Mouse (Mus musculus) heart, postnatal 14 days (tissue): ENCODE measurements at regions not wholly inside any gene's neighbourhood (a gene's known extent, or its start where the extent isn't known, plus 50 kb on each side); places are given as distances from the start of the nearest gene placed in this dataset.
A peak's percentile ranks its signal among the peaks of the same experiment; 100 is the strongest.
"Not testable (repeated sequence)": the region's sequence is repeated elsewhere in the genome, so short reads cannot be mapped to it uniquely, and the experiment has no call there.

Experiments
- DNase-seq, 2 experiments: peaks; one replicate each; pipeline ENCODE4 v3.0.0; 2021 to 2022
- intact Hi-C: fragments of 180-260 bp; cut with DNase I; formaldehyde crosslinking; loops from one replicate; pipeline ENCODE4 v1.15.1; 2025

GRCm38 (mm10) chr19:32961525-32961924, 204.2 kb downstream of the Pten start:
- no peak for DNase-seq
- intact Hi-C loops = no loop called here

GRCm38 (mm10) chr19:32963983-32964382, 206.7 kb downstream of the Pten start:
- no peak for DNase-seq
- intact Hi-C loops = no loop called here

DNA sequence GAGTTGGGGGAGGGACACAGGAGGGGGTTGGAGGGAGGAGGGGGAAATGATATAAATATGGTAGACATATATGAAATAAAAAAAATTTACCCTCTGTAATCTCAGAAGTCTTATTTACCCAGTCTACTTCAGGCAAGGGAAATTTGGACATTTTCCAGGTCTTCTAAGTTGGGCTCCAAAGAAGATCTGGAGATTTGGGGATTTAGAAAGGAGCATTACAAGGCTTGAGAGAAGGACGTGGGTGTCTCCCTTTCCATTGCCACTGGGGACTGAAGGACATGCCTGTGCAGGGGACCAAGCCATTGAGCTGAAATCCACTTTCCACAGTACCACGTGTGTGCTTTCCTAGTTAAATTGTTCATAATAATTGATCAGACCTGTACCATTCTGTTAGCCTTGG, 208.2 kb downstream of the Pten start:
- no peak for DNase-seq
- intact Hi-C loops = no loop called here

DNA sequence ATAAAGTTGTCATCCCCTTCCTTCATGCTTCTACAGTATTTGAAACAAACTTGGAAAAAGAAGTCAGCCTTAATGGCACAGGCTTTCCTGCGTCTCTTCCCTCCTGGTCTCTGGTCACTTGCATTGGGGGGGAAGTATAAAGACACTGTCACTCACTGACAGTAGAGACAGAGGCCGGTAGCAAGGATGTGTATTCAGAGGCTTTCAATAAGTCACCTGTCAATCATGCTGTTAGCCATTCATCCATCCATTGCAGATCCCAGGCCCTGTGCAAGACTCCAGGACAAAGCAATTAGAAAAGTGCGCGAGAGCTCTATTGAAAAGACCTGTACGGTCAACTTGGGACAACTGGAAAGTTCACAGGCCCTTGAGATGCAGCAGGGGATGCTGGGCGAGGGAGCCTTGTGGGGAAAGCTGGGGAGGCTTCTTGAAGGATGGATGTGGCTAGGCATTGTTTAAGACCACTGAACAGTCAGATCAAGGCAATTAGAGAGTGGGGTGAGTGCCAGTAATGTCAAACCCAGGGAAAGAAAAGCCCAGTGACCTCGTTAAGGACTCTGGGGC, 212.0 kb downstream of the Pten start:
- DNase-seq = no peak
- intact Hi-C loops = no loop called here

GRCm38 (mm10) chr19:32972116-32972515, 214.8 kb downstream of the Pten start:
- intact Hi-C loops = no loop called here
- no peak for DNase-seq

DNA sequence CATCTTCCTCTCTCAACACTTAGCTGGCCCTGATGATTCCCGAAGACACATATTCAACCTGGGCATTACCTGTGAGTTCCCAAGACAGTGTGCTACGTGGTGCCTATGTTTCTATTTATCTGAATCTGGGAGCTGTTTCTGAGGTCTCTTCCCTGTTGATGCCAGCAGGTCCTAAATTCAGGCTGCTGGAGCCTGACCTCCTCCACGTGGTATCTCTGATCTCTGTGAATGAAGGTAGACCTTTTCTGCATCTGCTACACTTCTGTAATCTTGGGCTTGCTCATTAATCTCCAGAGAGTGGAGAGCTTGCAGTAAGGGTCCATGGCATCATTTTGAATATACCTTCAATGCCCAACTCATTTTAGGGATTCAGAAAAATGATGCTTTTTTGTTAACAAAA, 215.8 kb downstream of the Pten start:
- intact Hi-C loops = no loop called here
- no peak for DNase-seq

GRCm38 (mm10) chr19:32974778-32975240, 217.5 kb downstream of the Pten start:
- intact Hi-C loops = no loop called here
- DNase-seq = peak; percentile 55 to 74

- intact Hi-C loops = no loop called here
- no peak for DNase-seq
These were observed 218.0 kb downstream of the Pten start for GRCm38 (mm10) chr19:32975303-32975702.

GRCm38 (mm10) chr19:32976507-32976906, 219.2 kb downstream of the Pten start:
- intact Hi-C loops = no loop called here
- no peak for DNase-seq

DNA sequence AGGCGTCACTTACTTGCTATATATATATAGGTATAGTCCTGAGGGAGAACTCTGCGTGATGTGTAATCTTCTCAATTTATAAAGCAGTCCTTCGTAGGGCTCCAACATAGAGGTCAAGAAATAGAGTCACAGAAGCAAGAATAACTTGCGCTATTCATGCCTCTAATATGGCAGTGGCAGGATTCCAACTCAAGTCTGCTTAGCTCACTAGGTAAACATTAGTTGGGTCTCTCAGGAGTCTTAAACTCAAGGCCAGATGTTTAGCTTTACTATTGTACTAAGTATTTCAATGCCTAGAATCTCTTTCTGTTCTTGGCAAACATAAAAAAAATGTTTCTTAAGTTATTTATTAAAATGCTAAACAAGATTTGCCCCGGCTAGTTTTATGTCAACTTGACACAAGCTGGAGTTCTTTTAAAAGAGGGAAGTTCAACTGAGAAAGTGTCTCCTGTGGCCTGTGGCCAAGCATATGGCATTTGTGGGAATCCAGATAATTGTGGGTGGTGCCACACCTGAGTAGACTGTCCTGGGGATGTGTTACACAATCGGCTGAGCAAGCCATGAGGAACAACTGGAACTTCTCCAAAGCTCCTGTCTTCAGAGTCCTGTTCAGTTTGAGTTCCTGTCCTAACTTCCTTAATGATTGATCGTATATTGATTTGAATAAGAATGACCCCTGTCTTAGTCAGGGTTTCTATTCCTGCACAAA, 220.9 kb downstream of the Pten start:
- intact Hi-C loops = no loop called here
- DNase-seq = no peak

GRCm38 (mm10) chr19:32980142-32980541, 222.8 kb downstream of the Pten start:
- no peak for DNase-seq
- intact Hi-C loops = no loop called here

- intact Hi-C loops = no loop called here
- DNase-seq = no peak
These were observed 231.4 kb downstream of the Pten start for GRCm38 (mm10) chr19:32988713-32989112.

DNA sequence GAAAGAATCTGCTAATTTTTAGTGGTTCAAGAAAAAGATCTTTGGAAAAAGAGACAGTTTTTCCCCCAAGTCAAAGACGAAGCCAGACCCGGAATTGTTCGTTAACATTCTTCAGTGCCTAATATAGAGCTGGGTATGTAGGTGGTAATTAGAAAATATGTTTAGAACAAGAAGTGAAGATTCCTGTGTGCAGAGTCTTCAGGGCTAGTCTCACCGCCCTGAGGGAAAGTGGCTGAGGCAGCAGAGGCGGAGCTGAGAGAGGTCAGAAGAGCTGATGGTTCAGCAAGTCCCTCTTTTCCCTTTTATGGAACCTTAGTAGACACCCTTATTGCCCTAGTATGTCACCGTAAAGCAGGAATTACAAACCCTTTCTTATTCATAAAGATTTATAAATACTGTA, 232.0 kb downstream of the Pten start:
- intact Hi-C loops = no loop called here
- no peak for DNase-seq

DNA sequence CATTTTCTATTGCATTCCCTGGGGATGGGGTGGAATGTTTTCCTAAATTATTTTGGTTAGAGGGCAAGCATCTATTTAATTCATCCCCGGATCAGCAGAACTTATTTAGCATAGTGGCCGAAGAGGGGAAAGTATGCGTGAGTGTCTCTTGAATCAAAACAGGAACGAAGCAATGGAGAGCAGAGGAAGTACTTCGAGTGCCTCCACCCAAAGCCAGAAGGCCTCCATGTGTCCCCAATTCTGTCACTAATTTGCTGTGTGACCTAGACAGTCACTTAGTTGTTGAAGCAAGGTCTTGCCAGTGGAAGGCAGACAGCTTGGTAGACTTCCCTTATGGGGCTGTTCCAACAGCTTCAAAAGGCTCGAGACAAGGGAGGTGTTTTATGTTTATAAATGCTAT, 233.3 kb downstream of the Pten start:
- intact Hi-C loops = no loop called here
- no peak for DNase-seq

DNA sequence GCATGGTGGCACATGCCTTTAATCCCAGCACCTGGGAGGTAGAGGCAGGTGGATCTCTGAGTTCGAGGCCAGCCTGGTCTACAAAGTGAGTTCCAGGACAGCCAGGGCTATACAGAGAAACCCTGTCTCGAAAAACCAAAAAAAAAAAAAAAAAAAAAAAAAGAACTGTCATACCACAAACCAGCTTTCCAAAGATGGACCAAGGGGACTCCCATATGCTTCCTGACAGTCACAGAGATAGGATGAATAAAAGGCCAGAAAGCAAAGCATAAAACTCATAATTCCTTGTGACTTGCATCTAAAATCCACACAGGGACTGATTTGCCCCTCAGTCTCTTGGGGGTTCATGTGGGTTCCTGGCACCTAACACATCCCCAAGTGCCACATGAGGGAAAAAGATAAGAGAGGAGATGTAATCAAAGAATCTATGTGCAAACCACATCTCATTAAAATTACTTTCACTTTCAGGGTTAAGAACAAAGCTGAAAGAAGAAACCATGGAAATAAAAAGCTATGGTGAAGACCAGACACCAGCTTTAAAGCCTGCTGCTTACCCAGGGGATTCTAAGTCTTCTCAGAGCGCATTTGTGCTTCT, 241.4 kb downstream of the Pten start:
- intact Hi-C loops = no loop called here
- no peak for DNase-seq

DNA sequence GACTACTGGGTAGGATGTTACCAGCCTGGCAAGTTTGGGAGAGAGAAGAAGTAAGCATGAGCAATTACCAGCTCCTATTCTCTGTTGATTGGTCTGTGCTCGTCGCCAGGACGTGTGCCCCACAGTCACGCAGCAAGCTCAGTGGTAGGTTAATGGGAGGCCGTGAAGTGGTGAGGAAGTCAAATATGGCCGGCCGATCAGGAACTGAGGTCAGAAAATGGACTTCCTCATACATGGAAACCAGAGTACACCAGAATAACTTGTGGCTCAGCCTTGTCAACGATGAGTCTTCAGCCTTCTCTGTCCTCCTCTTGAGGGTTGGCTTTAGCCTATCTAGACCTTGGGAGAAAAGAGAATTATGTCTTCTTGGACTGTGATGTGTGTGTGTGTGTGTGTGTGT, 250.3 kb downstream of the Pten start:
- intact Hi-C loops = no loop called here
- DNase-seq = no peak

GRCm38 (mm10) chr19:33008076-33008475, 250.8 kb downstream of the Pten start:
- intact Hi-C loops = no loop called here
- no peak for DNase-seq

DNA sequence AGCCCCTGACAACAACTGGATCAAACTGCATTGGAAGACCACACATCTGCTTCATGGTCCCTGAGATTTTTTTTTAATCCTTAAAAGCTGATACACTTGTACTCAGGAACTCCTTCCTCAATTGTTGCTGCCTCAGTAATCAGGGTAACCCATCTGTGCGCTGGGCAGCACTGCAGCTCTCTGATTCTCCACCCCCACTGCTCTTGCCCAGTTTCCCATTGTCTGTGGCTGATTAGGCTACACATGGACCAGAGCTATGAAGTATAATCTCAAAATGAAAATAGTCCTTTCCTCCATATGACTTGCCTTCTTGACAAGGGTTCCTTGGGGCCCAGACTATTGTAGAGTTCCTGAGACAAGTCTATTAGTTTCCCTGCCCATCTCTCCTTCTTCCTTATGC, 251.5 kb downstream of the Pten start:
- DNase-seq = no peak
- intact Hi-C loops = no loop called here

- intact Hi-C loops = no loop called here
These were observed 253.7 kb downstream of the Pten start for GRCm38 (mm10) chr19:33010886-33011446.

DNA sequence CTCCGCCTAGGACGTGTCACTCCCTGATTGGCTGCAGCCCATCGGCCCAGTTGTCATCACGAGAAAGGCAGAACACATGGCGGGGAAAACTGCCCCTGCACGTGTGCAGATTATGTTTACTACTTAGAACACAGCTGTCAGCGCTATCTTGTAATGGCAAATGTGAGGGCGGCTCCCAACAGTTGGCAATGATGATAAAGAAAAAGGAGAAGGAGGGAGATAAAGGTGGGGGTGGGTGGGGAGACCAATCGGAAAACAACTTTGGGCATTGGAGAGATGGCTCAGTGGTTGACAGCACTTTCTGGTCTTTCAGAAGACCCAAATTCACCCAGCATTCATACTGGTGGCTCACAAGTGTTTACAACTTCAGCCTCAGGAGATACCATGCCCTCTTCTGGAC, 257.6 kb downstream of the Pten start:
- intact Hi-C loops, DNase-seq: not testable (repeated sequence)

More at GRCm38 (mm10) chr19:33010886-33011446, 253.7 kb downstream of the Pten start:
- DNase-seq = no peak

DNA sequence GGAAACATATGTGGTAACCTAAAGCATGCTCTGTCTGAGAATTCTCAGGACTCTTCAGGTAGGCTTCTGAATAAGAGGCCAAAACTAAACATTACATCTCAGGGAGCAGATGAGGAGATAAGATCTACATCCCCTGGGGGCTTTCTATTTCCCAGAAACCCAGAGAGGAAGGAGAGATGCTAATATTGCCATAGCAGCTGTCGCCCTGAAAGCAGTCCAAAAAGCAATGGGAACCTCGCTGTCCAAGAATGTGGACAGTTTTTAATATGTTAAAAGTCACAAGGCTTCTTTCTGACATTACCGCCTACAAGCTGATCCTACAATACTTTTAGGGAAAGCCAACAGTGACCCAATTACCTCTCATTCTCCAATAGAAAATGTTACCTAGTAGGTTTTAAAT, 263.9 kb downstream of the Pten start:
- intact Hi-C loops = no loop called here
- DNase-seq = no peak
